Mouse (Mus musculus) natural killer cell, adult 2 months (primary cell): ENCODE data around the gene Dclk1.

Source experiments
- DNase-seq, 2 experiments: peaks; one replicate each; pipeline ENCODE4 v3.0.0; 2022; ENCODE audit warnings: low spot score in 2 of 2

Dclk1 gene

DNA sequence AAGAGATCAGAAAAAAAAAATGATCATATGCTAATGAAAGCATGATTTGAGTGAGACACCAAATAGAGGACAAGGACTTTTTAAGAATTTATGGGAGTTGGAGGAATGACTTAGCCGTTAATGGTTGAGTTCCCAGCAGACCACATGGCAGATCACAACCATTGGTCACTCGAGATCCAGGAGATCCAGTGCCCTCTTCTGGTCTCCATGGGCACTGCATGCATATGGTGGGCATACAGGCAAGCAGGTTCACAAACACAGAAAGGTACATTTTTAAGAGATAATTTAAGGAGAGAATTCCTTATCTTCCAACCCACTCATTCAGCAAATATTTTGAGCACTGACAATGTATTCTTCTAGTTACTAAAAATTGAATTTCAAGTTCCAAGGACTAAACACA, 207.0 kb downstream of the Dclk1 start:
- no peak for DNase-seq

DNA sequence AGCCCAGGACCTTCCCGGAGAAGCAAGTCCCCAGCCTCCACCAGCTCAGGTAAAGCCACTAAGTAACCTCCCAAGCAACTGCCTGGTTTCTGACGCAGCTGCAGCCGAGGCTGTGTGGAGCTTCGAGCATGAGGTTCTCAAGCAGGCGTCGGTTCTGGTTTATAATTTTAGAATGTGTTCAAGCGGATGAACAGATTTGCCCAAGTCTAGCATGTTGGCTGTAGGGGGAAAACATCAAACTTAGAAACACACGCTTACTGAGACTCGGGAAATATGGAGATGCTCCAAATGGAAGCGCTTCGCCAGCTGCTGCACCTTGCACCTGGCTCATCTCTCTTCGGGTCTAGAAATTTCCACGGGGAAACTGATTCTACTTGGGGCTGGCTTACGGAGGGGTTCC, 208.9 kb downstream of the Dclk1 start:
- DNase-seq, result no peak

DNA sequence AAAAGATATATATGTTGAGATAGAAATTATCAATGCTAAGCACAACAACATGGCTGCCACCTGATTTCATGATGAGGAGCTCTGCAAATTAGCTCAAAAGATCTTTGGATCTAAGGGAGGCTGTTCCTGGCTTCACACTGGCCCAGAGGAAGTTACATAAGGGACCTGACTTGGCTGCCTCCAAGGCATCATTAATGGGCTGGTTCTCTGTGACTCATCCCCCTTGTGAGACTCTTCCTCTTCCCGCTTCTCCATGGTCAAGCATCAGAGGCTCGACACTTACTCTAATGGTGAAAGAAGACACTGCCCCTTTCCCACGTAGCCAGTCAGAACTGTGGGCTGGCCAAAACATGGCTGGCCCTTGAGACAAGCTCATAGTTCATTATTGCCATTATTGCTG, 209.7 kb downstream of the Dclk1 start:
- no peak for DNase-seq

DNA sequence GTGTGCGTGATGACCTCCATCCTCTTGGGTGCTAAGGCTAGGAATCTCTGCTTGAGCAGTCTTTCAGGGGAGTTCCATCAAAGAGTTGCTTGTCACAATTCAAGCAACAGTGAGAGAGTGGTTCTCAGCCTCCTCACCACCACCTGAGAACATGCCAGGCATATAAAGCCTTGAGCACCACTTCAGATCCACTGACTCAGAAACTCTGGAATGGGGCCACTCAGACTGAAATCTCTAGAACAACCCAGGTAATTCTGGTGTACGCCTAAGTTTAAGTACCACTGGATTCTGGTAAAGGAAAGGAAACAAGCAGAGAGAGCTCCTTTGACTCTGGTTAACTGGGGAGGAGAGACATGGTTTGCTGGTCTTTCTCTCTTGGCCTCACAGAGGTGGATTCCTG, 210.3 kb downstream of the Dclk1 start:
- no peak for DNase-seq

DNA sequence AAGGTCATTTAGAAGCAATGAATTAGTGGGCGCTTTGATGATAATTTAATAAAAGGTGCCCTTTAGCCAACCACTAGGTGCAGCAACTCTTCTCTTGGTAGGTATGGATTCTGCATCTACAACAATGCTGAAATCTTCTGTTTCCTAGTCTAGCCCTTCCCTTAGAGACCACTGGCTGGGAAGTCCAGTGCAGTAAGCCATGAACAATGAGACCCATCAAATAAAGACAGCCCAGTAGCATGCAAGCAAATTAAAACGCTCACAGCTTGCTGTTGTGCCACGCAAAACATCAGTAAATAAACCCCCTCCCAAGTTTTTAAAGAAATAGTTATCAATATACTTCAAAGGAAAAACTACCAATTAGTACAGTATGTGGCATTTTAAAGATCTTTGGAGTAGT, 218.9 kb downstream of the Dclk1 start:
- DNase-seq, result no peak

DNA sequence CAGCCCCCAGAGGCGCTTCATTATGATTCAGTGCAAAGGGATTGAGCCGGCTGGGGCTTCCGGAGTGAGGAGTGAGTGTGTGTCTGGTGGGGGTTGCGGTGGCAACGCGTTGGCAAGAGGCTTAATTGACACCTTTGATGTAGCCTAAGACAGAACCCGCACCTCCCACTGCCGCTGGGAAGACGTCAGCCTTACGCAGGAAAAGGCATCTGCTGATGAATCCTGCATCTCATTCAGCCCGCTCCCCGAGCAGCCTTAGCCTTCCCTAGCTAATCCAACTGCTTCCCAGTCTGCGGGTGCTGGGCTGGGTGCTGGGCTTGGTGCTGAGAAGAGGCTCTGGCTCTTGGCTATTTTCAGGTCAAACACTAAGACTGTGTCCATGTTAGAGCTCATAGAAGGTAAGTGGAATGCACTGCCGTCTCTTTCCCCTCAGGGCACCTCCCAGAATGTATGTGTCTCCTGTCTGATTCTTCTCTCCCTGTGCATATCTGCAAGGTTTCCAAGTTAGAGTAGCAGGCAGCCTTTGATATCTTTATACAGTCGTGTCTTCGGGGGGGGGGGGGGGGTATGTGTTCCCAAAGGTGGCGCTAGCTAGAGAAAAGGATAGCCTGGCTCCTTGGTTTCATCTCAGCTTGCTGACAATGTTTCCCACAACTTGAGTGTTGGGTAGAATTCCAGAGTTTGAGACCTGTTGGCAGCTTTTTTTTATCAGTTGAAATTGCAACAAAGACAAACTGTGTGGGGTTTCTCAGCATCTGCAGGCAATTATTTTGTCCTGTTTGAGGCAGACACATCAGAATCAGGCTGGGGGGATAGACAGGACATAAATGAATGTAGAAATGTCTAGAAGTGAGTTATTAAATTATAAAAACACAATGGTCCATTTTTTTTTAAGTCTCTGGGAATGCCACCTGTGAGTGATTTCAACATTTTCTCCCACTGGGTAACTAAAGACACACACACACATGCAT, 219.8 kb downstream of the Dclk1 start:
- DNase-seq, result peak; percentile 9 to 13

DNA sequence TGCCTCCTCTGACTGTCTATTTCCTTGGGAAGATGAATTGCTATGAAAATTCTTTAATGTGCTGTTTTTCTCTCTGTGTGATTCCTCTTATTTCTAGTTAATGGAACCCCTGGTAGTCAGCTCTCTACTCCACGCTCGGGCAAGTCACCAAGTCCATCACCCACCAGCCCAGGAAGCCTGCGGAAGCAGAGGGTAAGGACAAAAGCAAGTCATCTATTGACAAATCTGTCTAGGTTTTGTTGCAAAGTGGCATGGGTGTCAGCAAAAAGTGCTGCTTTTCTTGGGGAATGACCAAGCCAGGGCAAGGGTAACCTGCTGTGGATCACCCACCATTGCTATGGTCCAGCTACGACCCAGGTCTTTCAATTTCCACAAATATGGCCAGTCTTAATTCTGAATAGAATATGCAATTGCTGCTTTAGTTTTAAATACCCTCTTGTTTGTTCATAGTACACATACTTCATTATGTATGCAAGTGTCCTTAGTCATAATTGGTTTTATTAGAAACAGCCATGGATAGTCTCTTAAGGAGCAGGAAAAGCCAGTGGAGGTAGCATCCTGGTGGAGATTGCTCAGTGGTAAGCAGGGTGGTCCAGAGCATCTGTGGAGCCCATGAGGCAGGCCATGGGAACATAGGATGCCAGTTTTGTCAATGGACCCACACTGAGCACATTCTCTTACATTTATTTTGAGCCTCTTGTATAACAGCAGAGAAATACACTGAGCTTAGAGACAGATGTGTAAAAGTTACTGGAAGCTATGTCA, 220.9 kb downstream of the Dclk1 start:
- no peak for DNase-seq

DNA sequence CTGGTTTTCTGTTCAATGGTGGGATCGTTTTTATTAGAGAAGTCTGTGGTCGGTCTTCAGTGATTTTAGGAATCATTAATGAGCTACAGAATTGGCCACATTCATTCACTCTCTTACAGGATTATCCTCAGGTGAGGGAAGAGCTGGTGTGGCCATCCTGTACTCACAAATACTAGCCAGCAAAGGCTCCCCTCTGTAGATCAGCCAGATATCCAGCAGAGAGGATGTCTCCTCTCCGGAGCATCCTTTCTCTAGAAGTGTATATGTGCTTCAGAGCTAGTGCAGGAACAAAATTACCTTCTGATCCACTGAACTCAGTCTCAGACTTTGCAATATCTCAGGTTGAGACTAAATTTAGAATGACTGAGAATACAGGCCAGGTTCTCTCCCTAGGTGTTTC, 222.1 kb downstream of the Dclk1 start:
- no peak for DNase-seq

DNA sequence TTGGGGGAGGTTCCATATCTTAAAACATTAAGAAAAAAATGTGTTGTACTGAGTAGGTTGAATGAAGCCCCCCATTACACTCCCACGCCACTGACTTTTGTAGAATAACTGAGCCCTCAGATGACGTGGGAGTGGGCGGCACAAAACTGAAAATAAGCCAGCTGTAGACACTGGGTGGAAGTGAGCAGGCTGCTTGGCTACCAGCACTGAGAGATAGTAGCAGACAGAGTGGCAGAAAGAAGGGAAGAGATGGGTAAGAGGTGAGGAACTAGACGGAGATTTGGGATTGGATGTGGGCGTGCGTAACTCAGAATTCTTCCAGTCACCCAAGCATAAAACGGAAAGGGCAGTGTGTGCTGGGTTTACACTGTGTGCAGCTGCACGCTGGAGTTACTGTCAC, 223.6 kb downstream of the Dclk1 start:
- DNase-seq, result no peak

DNA sequence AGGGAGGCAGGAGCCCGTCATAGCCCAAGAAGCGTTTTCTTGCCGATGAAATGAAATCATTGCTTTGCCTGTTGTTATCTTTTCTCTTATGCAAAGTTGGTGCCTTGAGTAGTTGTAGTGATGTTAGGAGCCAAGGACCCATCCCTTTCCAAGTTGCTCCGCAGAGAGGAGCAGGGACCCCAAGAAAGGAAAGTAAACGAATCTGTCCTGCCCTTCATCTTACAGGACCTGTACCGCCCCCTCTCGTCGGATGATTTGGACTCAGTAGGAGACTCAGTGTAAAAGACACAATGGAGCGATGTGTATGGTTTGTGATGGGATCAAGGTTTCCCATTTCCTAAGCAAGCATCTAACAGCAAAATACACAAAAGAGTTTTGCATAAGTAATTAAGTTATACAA, 224.2 kb downstream of the Dclk1 start:
- no peak for DNase-seq

DNA sequence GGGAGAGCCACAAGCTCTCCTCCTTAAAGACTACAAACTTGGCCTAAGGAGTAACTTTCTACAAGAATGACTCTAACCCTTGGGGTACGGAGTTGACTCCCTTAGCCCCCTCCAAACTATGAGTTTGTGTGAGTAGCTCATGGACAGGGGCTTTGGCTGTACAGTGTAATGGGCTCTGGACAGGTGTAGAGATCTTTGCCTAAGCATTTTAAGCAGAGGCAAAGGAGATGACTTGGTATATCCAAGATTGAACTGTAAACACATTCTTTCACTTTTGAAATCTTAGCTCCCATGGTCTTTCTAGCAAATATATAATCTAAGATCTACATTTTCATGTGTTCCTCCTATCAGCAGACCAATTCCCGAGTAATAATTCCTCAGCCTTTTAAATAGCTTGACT, 229.9 kb downstream of the Dclk1 start, which contains the start of gene Gm21954:
Gm21954 (minus strand) TSS at position 101 of the 400 bp plus-strand sequence.
- no peak for DNase-seq

DNA sequence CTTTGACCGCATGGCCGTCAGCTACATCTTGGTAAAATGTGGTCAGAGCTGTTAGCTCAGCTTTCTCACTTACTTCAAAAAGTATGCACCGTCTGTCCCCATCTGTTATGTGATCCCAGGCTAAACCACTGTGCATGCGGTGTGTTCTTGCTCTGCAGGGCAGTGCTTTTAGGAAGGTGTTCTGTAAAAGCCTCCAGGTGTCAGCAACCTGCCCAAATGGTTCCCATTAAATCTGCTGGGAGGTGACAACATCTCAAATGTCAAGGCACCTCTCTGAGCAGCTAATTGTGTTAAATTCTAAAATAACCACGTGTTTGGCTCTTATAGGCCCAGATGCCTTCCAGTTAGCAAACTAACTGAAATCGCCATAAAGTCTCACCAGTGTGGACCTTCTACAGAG, 231.0 kb downstream of the Dclk1 start:
- DNase-seq, result no peak

DNA sequence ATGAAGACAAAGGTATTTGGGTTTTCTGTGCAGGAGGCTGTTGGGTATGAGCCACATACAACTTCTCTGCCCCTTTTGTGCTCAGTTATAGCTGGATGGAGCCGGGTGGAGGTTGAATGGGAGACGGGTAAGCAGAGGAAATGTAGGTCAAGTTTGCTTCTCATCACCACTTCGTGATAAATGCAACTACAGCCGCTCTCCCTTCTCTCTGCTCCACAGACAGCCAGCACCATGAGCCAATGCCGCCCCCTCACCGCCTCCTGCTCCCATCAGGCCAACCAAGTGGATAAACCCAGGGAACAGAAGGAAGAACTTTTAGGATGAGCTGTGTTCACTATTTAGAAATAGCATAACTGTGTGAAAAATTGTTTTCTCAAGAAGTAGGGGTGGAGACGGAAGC, 234.5 kb downstream of the Dclk1 start:
- no peak for DNase-seq

DNA sequence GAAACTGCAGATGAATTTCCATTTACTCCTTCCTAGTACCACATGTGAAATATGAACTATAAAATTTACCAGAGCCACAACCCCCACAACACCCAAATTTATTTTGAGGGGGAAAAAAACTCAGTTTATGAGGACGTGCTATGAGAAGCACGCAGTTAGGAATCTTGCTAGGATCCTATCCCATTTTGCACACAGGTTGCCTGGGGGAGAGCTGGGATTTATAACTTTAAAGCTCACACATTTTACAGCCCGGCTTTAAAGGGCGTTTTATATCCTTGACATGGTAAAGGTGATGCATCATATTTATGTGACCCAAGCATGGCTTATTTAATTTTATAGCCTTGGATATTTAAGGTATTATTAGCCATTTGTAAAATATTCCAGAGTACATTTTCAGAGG, 237.1 kb downstream of the Dclk1 start:
- DNase-seq, result no peak

DNA sequence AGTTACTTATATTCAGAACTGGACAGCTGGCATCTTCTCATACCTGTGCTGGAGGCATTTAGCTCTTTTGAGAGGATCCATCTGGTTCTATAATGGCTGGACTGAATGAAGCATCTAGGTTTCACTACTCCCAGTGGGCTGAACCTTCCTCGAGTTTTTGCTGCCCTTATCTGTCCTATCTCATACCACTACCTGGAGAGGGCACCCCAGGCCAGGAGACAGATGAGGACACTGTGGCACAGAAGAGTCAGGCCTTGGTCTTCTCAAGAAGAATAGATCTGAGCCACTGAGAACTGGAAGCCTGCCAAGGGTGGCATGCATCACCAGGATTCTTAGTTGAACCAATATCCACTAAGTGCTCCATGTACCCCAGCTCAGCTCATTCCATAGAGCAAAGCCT, 239.0 kb downstream of the Dclk1 start:
- no peak for DNase-seq

DNA sequence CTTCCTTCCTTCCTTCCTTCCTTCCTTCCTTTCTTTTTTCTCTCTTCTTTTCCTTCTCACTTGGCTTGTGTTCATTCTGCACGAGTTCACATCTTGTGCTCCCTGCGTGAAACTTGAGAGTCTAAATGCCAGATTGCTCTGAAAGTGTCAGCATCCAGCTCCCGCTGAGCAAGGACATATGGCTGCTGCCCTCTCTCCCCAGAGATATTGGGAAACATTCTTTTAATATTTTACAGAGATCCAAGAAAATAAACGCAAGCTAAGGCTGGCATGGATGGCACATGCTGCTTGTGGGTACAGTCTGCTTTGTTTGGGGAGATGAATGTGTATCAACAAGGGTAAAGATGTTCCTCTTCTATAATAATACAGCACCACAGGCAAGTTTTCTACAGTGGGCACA, 241.2 kb downstream of the Dclk1 start:
- no peak for DNase-seq

DNA sequence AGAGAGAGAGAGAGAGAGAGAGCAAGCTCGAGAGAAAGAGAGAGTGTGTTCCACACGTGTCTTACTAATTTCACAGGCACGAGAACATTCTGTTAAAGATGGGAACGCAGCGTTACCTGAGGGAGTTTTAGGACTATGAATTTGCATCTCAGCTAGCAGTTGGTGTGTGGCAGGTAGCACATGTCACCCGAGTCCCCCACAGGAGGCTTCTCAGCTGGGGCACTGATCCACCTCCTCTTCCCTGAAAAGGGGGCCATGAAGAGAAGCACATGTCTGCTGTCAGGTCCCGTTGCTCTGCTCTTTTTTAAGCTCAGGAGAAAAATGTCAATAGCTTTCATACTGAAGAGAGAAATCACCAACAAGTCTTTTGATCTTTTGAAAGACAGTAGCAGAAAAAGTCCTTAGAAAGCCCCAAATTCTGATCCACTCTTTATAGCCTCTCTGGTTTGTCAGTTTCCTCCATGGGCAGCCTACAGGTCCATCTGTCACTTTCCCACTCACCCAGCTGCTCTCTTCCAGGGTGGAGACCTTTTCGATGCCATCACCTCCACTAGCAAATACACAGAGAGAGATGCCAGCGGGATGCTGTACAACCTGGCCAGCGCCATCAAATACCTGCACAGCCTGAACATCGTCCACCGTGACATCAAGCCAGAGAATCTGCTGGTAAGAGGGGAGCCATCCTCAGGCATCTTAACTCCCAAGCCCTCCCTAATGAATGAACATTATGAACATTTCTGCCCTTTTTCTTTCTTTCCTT, 247.2 kb downstream of the Dclk1 start:
- no peak for DNase-seq

DNA sequence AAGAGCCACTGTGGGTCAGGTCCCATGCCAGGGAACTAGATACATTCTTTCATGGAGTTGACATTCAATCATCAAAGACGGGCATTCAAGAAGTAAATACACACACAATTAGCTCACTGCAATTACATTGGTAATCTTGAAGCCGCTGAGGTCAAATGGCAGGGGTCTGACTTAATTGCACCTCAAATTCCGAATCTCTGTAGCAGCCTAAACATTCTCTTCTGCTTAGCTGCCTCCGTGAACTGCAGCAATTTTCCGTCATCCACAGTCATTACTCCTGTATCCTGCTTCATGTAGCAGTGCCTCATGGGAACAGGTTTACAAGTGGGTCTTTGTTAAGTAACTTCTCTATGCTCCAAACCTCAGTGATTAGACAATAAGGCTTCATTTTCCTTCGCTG, 249.9 kb downstream of the Dclk1 start:
- DNase-seq, result no peak

DNA sequence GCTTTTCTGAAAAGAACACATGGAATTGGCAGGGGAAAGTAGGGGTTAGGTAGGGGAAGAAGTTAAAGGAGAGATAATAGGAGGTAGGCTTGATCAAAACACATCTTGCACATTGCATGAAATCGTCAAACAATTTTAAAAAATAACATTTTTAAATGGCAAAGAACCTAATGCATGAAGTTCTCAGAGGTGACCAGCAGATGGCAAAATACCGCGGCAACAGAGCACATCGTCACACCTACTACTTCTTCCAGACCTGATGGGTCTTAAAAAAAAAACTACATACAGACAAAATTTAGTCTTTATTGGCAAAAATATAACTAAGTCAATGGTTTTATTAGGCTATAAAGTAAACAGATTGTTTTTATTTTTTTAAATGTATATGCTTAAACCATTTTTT, 252.2 kb downstream of the Dclk1 start:
- DNase-seq, result no peak

DNA sequence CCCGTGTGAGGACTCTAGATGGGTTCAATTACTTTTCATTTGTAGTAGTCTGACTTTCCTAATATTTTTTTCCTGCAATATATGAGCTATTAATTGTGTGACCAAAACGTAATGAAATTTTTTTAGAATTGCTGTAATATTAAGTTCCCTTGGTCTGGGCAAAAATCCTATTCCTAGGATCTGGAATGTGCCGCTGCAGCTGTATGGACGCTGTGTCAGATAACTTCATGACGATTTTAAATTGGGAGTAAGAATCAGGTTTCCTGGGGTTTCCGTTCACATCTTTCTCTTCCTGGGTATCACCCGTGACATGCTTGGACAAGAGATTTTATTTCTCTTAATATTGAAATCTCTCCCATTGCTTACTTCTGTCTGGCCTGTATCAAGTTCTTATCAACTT, 253.1 kb downstream of the Dclk1 start:
- DNase-seq, result no peak

DNA sequence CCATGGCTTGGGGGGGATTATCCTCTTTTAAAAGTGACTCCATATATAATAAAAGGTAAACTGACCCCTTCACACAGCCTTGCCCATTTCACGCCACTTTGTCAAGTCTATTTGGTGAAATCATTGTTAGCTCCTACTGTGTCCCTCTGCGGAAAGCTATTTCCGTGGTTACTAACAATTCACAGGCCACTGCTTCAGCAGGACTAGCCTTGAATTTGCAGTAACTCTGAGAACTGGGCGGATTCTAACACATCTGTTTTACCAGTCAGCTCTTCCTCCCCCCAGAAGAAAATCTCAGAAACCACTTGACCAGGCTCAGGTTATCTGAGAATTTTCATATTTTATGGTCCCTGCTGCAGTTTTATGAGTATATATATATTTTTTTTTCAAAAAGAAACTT, 253.7 kb downstream of the Dclk1 start:
- DNase-seq, result no peak

DNA sequence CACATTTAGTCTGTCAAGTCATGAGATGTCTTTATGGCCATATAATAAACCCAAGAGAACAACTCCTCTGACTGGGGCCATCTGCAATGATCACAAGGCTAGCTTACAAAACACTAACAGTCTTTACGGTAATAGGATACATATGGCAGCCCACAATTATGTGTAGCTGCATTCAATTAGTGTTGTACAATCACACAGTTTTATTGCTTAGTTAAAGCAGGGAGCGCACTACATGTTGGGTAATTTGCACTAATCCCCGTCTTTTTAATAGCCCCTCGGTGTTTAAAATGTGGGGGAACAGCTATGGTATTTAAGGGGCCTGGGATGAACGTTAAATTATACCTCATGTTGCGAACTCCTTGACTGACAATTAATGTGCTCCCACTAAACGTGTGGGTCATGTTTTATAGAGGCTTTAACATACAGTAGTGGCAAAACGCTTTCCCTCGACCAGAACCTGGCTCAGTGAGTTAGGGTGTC, 254.3 kb downstream of the Dclk1 start:
- DNase-seq, result no peak
